Mouse (Mus musculus) layer of hippocampus, adult 11-12 months (tissue): ENCODE data around the gene E2f6.
A peak's percentile ranks its signal among the peaks of the same experiment; 100 is the strongest.

Experiments used
- DNase-seq: peaks from one replicate; pipeline ENCODE4 v3.0.0; 2022; ENCODE audit warnings: low spot score

The E2f6 gene

GRCm38 (mm10) chr12:16810525-16811431, at the start of gene E2f6:
Gene E2f6, plus strand, starts transcription at chr12:16810963.
- peak; percentile 79 for DNase-seq

GRCm38 (mm10) chr12:16761461-16761860, 49.3 kb upstream of the E2f6 start:
- no peak for DNase-seq

- DNase-seq, result no peak
Observed at GRCm38 (mm10) chr12:16763649-16764422, 46.9 kb upstream of the E2f6 start.

GRCm38 (mm10) chr12:16764776-16765445, 45.9 kb upstream of the E2f6 start:
- no peak for DNase-seq

- no peak for DNase-seq
Observed at GRCm38 (mm10) chr12:16768251-16768650, 42.5 kb upstream of the E2f6 start.

GRCm38 (mm10) chr12:16768711-16769110, 42.1 kb upstream of the E2f6 start:
- DNase-seq, result no peak

GRCm38 (mm10) chr12:16769601-16770165, 41.1 kb upstream of the E2f6 start:
- no peak for DNase-seq

- DNase-seq, result no peak
Observed at GRCm38 (mm10) chr12:16774605-16775004, 36.2 kb upstream of the E2f6 start.

GRCm38 (mm10) chr12:16775351-16775750, 35.4 kb upstream of the E2f6 start:
- no peak for DNase-seq

GRCm38 (mm10) chr12:16778523-16778922, 32.2 kb upstream of the E2f6 start:
- no peak for DNase-seq

GRCm38 (mm10) chr12:16779165-16779564, 31.6 kb upstream of the E2f6 start:
- no peak for DNase-seq

GRCm38 (mm10) chr12:16780320-16780719, 30.4 kb upstream of the E2f6 start:
- DNase-seq, result no peak

- DNase-seq, result no peak
Observed at GRCm38 (mm10) chr12:16781034-16781746, 29.6 kb upstream of the E2f6 start.

GRCm38 (mm10) chr12:16788600-16788999, 22.2 kb upstream of the E2f6 start:
- no peak for DNase-seq

- DNase-seq, result no peak
Observed at GRCm38 (mm10) chr12:16789199-16789598, 21.6 kb upstream of the E2f6 start.

- no peak for DNase-seq
Observed at GRCm38 (mm10) chr12:16789756-16790155, 21.0 kb upstream of the E2f6 start.

GRCm38 (mm10) chr12:16790456-16790855, 20.3 kb upstream of the E2f6 start:
- DNase-seq, result no peak

- DNase-seq, result no peak
Observed at GRCm38 (mm10) chr12:16793371-16793770, 17.4 kb upstream of the E2f6 start.

GRCm38 (mm10) chr12:16795781-16796180, 15.0 kb upstream of the E2f6 start:
- no peak for DNase-seq

GRCm38 (mm10) chr12:16798894-16799293, 11.9 kb upstream of the E2f6 start:
- DNase-seq, result no peak

- no peak for DNase-seq
Observed at GRCm38 (mm10) chr12:16799928-16800258, 10.9 kb upstream of the E2f6 start.
